Mouse (Mus musculus): ENCODE data around the gene Lrrtm4.

Lrrtm4 gene

DNA sequence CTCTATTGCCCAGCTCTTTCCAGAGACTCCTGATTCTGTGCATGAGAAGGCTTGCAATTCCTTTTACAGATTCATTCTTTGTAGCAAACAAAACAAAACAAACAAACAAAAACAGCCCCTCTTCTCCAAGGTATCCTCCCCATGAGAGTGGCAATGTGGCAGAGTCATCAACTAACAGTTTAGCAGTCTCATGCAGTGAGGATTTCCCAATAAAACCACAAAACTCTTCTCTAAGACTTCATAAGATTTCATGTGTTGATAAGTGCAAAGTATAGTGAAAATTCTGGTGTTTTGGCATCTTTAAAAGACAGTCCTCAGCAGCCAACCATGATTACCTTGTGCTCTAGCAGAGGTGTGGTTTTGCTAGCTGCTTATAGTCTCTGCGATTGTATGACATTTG, 284.9 kb downstream of the Lrrtm4 start:
- in situ Hi-C loops (cut with MboI; ENCODE audit: unreplicated experiment in 2 of 2), result no loop called here

DNA sequence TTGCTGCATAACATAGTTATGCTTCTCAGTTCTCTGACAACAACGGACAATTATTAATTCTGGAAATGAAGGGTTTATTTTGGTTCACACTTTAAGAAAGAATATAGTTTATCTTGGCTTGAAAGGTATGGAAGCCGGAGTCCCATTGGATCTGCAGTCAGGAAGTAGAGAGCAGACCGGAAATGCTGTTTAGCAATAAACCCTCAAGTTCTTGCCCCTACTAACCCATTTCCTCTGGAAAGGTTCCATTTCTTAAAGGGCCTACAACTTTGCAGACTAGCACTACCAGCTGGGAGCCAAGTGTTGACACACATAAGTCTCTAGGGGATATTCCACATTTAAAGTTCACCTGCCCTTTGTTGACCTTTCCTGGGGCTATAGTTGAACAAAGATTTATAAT, 309.7 kb downstream of the Lrrtm4 start:
- in situ Hi-C loops (cut with MboI; ENCODE audit: unreplicated experiment in 2 of 2), result no loop called here

DNA sequence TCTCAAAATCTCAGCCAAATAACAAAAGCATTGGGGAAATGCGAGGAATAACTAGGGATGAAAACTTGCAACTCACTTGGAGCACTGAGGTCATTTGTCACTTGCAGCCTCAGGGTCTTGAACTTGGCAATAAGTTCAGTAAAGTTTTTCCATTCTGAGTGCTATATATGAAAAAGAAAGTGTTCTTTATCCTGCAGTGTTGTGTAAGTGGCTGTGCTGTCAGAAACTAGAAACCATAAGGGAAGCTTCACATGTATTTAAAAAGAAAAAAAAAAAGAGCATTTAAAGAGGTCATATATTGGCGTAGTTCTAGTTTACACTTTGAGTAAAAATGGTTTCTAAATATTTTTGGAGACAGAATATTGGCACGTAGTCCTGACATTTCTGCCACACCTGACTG, 313.1 kb downstream of the Lrrtm4 start:
- in situ Hi-C loops (cut with MboI; ENCODE audit: unreplicated experiment in 2 of 2), result no loop called here

DNA sequence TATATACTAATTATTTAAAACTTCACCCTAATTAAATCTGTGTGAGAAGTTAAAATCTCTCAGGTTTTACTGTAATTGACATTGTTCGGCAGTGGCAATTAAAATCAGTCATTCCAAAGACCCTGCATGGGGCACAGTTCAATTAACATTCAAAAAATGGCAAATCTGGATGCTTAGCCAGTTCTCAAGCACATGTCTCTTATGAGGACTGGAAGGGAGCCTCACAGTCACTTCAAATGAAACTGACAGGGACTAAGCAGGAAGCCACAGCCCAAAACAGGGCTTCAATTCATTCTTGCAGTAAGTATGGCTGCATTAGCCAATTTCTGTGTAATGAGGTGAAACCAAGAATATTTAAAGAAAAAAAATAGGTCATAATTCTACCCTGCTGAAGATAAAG, 333.6 kb downstream of the Lrrtm4 start:
- in situ Hi-C loops (cut with MboI; ENCODE audit: unreplicated experiment in 2 of 2), result no loop called here

DNA sequence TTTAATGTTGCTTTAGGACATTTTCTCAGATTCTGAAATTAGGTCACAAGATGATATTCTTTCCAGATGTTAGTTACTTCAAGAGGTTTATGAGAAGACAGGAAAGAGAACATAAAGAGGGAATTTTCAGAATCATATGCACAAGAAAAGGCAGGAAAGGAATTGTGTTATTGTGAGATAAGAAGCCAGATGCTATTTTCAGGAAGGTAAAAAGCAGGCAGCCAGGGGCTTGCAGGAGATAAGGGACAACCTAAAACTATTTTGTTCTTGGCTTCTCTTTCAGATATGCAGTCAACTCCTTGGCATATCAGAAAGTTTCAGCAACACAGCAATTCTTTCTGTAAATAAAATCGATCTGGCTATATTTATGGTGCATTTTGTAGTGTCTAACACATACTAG, 338.4 kb downstream of the Lrrtm4 start:
- in situ Hi-C loops (cut with MboI; ENCODE audit: unreplicated experiment in 2 of 2), result no loop called here

DNA sequence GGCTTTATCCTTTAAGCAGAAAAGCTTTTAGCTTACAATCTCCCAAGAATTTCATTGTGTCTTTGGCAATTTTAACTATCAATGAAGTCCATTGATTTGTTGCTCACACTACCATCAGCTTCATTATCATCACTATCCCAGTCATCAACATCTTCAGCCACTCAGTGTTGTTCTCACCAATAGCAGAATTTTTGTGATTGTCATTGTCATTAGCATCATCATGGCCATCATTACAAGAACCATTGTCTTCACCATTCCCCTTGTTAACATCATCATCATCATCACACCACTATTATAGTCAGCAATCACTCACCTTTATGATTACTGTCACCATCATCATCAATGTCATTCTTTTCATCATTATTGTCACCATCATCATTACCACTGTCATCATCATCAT, 344.9 kb downstream of the Lrrtm4 start:
- in situ Hi-C loops (cut with MboI; ENCODE audit: unreplicated experiment in 2 of 2), result no loop called here

DNA sequence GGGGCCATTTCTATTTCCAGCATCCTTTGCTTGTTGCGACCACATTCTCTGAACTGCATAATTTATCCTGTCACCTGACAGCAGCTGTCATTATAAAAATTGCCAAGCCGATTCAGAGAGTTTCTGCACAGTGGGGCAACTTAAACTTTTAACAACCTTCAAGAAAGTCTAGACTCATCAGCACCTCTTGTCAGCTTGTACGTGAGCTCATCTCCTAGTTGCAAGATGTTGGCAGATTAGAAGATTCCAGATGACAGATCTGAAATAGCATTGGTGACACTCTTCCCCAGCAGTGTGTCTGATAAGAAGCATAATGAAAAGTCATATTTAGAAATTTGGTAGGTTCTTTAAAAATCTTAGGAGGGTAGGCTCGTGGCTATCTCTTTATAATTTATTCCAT, 347.9 kb downstream of the Lrrtm4 start:
- in situ Hi-C loops (cut with MboI; ENCODE audit: unreplicated experiment in 2 of 2), result no loop called here

DNA sequence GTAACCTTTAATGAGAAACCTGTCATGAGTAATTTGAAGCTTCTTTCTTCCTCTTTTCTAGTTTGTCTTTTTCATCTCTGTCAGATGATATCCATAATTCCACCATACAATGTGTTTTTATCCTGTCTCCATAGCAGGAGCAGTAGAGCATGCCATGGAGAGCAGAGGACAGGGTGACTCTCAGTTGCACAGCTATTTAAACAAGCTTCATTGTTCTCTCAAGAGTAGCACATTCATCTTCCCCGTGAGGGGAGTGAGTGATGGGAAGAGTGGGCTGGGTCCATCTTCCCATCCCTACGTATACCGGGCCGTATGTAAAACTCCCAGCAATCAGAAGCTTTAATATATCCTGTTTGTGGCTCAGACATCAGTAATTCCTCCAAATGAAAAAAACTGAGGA, 370.9 kb downstream of the Lrrtm4 start:
- in situ Hi-C loops (cut with MboI; ENCODE audit: unreplicated experiment in 2 of 2), result no loop called here

DNA sequence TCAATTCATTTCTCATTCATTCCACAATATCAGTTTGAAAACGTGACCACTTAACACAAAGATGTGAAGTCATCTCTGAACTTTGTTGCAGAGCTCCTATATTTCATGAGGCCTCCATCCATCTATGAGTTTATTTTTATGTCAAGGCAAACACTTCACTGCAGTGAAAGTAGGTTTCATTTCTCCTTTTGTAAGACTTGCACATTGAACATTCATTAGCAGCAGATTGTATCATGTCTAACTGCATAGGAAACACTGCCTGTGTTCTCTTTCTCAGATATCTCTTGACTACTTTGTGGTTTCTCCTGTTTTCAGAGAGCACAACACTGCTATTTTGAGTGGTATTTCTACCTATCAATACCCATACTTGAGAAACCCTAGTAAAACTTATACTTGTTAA, 388.1 kb downstream of the Lrrtm4 start:
- in situ Hi-C loops (cut with MboI; ENCODE audit: unreplicated experiment in 2 of 2), result no loop called here

DNA sequence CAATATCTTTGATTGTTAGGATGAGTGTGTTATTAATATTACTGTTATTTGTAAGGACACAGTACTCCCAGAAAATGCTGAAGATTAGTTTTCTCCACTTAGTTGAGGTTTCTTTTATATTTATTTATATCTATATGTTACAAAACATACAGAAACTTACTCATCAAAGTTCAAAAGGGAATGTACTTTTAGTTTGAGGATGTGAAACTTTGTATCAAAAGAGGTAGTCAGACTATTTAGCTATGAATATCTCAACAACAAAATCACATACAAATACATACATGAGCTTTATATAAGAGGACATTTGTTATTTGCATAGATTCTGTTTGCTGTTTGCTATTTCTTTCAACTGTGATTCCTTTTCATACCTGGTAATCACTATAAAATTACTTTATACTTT, 421.5 kb downstream of the Lrrtm4 start:
- in situ Hi-C loops (cut with MboI; ENCODE audit: unreplicated experiment in 2 of 2), result no loop called here

DNA sequence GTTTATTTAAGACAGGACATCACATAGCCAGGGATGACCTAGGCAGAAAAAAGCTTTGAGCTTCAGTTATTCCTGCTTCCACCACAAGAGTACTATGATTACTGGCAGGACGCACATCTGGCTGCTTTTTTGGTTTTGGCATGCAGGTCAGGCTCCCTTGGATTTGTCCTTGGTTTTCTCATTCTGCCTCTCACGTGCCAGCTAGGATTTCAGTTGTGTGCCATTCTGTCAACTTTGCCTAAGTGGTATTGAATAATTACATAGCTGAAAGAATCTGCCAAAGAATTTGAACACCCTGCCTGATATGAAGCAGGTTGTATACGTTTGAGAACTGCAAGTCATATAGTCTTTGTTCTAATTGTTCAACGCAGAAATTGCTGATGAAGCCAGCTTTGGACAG, 451.9 kb downstream of the Lrrtm4 start:
- in situ Hi-C loops (cut with MboI; ENCODE audit: unreplicated experiment in 2 of 2), result no loop called here

DNA sequence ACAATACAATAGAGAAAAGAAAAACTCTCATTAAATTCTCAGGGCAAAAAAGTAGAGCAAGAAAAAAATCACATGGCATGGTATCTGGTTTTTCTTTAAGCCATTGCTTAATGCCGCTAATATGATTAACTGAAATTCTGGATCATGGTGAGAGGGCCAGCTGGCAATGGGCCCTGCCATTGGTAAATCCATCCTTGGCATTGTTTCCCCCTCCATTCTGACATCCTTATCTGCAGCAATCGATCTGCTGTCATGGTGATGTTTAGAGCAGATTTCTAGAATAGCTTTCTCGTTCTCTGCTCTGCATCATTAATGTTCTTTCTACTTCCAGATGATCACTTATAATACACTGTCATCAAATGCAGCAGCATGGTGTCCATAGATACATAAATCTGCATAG, 457.5 kb downstream of the Lrrtm4 start:
- in situ Hi-C loops (cut with MboI; ENCODE audit: unreplicated experiment in 2 of 2), result no loop called here

DNA sequence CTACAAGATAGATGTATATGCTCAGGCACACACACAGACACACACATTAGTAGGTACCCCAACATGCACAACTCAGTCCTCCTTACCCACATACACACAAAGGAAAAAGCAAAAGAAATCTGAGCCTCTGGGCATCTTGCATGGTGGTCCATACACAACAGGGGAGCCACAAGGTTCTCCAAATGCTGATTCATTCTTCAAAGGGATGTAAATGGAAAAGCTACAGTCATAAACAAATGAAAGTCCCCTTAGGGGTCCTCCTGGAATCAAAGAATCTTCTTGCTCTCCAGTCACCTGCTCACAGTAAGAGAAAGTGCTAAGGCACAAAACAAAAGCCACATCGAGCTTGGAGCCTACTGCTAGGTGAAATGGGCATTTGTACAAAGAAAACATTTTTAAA, 526.3 kb downstream of the Lrrtm4 start:
- in situ Hi-C loops (cut with MboI; ENCODE audit: unreplicated experiment in 2 of 2), result no loop called here

DNA sequence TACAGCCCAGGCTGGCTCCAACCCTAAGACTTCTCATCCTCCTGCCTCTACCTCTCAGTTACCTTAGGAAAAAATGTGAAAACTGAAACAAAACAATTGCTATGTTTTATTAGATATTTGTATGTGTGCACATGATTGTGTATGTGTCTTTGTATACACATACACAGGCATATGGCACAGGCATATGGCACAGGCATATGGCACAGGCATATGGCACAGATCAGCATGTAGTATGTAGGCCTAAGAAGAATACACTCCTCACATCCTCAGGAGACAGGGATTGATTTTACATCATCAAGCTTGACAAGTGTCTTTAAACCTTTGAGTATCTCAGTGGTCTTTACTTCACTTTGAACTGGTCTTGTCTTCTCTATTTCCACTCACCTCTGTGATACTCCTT, 531.2 kb downstream of the Lrrtm4 start:
- in situ Hi-C loops (cut with MboI; ENCODE audit: unreplicated experiment in 2 of 2), result no loop called here

DNA sequence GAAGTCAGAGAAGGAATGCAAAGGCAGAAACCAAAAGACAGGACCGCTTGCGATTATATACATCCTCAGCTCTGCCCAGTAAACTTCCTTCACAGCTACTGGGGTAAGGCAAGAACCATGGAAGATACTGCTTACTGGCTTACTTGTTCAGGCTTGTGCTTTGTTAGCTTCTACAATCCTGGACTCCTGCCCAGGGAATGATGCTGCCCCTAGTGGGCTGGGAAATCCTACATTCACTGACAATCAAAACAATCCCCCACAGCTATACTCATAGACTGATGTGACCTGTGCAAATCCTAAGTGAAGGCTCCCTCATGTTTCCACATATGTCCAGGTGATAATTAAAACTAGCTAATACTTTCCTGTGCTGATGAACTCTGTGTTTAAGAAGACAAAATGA, 534.7 kb downstream of the Lrrtm4 start:
- in situ Hi-C loops (cut with MboI; ENCODE audit: unreplicated experiment in 2 of 2), result no loop called here

DNA sequence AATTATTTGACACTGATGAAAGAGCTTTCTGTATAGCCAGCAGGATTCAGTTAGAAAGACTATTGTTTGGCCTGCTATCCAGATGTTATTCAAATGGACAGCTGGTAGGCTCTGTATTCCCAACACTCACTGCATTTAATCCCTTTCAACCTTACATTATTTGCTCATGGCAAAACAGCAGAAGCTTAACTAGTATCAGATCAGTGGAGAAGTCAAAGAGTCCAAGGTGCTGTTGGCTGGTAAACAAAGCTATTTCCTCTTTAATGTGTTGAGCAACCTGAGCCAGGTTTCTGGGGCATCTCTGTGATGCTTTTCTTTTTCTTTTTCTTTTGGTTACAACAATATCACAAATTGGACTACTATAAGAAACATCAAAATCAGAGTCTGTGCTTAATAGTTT, 536.3 kb downstream of the Lrrtm4 start:
- in situ Hi-C loops (cut with MboI; ENCODE audit: unreplicated experiment in 2 of 2), result no loop called here

DNA sequence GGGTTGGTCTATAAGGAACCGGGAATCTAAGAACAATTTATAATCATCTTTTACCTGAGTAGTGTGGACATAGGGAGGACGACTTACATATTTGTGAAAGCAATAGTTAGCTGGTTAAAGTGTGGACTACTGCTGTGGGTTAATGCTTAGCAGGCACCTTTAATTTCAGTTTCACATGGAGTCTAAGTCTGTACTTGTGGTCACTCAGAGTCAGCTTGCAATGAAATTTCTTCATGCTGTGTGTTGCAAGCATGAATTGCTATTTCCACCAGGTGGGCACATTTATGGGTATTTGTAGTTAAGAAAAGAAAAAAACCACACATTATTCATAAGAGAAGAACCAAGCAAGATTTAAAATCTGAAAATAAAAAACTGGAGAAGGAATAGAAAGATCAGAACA, 558.5 kb downstream of the Lrrtm4 start:
- in situ Hi-C loops (cut with MboI; ENCODE audit: unreplicated experiment in 2 of 2), result no loop called here

DNA sequence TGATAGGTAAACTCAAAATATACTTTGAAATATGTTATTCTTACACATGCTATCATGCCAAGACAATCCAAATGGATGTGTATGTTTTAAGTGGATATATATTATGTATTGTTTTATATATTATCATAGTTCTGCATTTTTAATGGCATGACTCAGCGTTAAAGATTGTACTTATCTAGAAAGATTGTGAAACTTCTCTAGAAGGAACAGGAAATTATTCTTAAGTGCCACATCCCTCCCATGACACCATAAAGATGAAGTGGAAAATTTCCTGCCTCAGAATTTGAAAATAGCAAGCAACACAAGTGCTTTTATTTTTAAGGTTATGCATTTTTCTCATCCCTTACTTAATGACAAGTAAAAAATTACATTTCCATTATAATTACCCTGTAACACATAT, 563.5 kb downstream of the Lrrtm4 start:
- in situ Hi-C loops (cut with MboI; ENCODE audit: unreplicated experiment in 2 of 2), result no loop called here

DNA sequence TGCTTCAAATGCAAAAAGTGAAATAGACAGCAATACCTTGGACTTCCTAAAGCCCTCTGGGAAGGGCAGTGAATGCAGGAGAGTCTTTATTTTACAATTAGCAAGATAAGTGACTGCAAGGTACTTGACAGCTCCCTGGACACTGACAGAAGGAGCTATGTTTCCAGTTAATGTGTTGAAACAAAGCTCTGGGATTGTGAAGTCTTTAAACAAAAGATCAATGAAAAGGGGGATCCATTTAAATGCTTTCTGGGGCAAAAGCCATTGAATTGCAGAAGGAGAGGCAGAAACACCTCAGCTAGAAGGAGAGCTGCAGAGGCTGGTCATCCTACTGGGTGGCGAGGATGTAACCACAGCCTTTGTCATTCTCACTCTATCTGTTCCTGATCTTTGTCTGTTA, 571.1 kb downstream of the Lrrtm4 start:
- in situ Hi-C loops (cut with MboI; ENCODE audit: unreplicated experiment in 2 of 2), result no loop called here

DNA sequence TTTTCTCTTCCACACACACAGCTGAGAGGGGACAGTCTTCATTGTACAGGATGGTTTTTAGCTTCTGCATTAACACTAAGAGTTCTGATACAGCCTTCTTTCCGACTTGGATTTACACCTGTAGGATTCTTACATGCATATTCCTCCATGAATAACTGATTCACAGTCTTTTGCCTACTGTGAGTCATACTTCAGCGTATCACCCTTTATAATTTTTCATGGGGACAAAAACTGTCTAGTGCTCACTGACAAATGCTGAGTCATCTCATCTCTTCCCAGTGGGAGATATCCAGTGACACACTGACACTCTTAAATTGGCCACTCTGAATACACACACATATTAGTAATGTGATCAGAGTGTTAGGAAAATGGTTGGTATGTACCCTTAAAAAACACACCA, 600.8 kb downstream of the Lrrtm4 start:
- in situ Hi-C loops (cut with MboI; ENCODE audit: unreplicated experiment in 2 of 2), result no loop called here

DNA sequence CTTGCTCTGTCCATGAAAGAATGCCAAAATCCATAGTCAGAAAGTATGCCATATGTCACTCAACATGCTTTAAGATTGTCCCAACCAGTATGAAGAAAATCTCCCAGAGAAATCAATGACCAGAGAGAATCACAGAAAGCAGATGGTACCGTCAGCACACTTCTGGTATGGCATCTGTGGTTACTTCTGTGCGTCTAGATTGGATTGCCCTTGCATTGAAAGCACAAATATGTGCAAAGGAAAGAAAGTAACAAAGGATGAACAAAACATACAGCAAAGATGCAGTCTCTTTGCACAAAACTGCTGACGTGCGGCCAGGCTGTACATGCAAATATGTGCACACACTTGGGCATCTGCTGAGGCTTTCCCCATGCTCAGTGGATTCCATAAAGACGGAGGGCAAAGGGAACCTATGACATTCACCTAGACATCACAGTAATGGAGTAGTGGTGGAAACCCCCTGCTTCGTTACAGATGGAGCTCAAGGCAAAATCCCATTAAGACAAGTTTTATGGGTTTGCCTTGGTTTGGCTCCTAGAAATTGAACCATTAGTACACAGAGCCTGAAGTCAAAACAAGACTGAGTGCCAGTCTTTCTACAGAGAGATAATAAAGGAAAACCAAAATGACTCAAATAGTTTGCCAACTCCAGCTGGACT, 604.1 kb downstream of the Lrrtm4 start:
- in situ Hi-C loops (cut with MboI; ENCODE audit: unreplicated experiment in 2 of 2), result no loop called here

DNA sequence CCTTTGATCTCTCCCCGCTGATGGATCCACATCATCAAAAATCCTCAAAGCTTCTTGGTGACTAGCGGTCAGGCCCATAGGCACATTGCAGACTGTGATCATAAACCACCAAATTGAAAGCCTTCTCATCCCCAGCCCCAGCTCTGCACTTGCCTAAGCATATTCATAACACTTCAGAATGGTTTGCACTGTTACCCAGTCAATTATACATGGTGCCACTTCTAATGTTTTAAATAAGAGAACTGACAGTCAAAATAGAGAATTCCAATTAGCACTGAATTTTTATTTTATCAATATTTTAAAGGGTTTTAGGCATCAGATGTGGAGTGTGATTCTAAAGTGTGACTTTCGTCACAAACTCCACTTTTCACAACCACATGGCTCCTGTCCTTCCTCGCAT, 606.8 kb downstream of the Lrrtm4 start:
- in situ Hi-C loops (cut with MboI; ENCODE audit: unreplicated experiment in 2 of 2), result no loop called here

DNA sequence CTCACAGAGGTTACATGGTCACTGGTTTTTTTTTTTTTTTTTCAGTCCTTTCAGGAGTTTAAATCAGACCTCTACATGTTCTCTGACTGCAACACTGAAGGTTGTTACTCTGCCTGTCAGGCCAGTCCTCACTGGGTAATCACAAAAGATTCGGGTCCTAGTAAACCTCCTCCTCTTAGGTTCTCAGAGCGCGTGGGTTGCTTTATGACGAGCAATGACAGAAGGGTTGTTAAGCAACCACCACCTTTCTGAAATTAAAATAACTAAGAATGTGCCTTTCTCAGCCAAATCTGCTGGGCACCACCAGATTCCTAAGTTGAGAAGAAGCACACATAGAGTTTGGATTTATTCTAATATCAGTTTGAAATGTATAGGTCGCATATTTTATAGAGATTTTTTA, 644.1 kb downstream of the Lrrtm4 start:
- in situ Hi-C loops (cut with MboI; ENCODE audit: unreplicated experiment in 2 of 2), result no loop called here

Data from v-Abl transformed pro-B cells (cell line).